Mouse (Mus musculus) lung, postnatal 0 days (tissue): ENCODE measurements around the gene Zbtb25. TPM values are rescaled to one million over a fixed set of nuclear protein-coding genes. Genes with fewer than 3 reads are reported as not detected.

Source experiments
- ATAC-seq: fragments of 200-750 bp; cut with Nextera tagmentation; 2 replicates; pipeline ENCODE4 v1.8.0; 2017; ENCODE audit warnings: moderate library complexity
- DNase-seq: peaks from one replicate; pipeline ENCODE4 v3.0.0-alpha.2; 2016; ENCODE audit warnings: low spot score
- H3K27ac ChIP-seq: fragments of 300-500 bp; sonication (generic); 2 replicates; pipeline ENCODE4 v1.5.1; 2014; ENCODE audit warnings: antibody characterized with exemption, mild to moderate bottlenecking, low read length, mixed read lengths
- H3K27me3 ChIP-seq: fragments of 300-500 bp; sonication (generic); replicated peaks from 2 replicates; pipeline ENCODE4 v1.6.1; 2014; ENCODE audit warnings: low read length, mixed read lengths; ENCODE audit not compliant: insufficient read depth
- H3K36me3 ChIP-seq: fragments of 300-500 bp; sonication (generic); 2 replicates; pipeline ENCODE4 v1.6.1; 2014; ENCODE audit warnings: low read length, mixed read lengths; ENCODE audit not compliant: insufficient read depth
- H3K4me1 ChIP-seq: fragments of 300-500 bp; sonication (generic); 2 replicates; pipeline ENCODE4 v1.6.1; 2014; ENCODE audit warnings: antibody characterized with exemption, low read depth, low read length, mixed read lengths; ENCODE audit not compliant: insufficient read depth
- H3K4me2 ChIP-seq: fragments of 300-500 bp; sonication (generic); replicated peaks from 2 replicates; pipeline ENCODE4 v1.6.1; 2014; ENCODE audit warnings: low read depth, mild to moderate bottlenecking, low read length, moderate library complexity, mixed read lengths
- H3K4me3 ChIP-seq: fragments of 300-500 bp; sonication (generic); 2 replicates; pipeline ENCODE4 v1.5.1; 2014; ENCODE audit warnings: low read depth, low read length
- H3K9ac ChIP-seq: fragments of 300-500 bp; sonication (generic); replicated peaks from 2 replicates; pipeline ENCODE4 v1.6.1; 2014; ENCODE audit warnings: low read depth, mild to moderate bottlenecking
- H3K9me3 ChIP-seq: fragments of 300-500 bp; sonication (generic); 2 replicates; pipeline ENCODE4 v1.6.1; 2016; ENCODE audit warnings: low read length, mixed read lengths
- CTCF ChIP-seq: IDR thresholded peaks from 2 replicates; pipeline ENCODE4 v1.5.1; 2016; ENCODE audit warnings: antibody characterized with exemption, mild to moderate bottlenecking
- EP300 ChIP-seq: IDR thresholded peaks from 2 replicates; pipeline ENCODE4 v1.6.1; 2016; ENCODE audit warnings: antibody characterized with exemption, mild to moderate bottlenecking, control low read depth
- WGBS: fragments of 180-500 bp; shearing (Covaris S2); extraction: QIAGEN DNeasy Blood & Tissue Kit; methylation state at CpG from one replicate; pipeline ENCODE4 v1.1.7; 2014; 5-methylcytosine and 5-hydroxymethylcytosine counted together
- polyA plus RNA-seq: library from polyadenylated mRNA; unstranded; fragments of >200 nt; fragmentation: Nextera tagmentation; extraction: Ambion mirVana; gene quantifications from 2 replicates; pipeline ENCODE4 v1.2.1, GENCODE M21; 2015

Zbtb25 gene
- polyA plus RNA-seq, 1 experiment from 2014 or later, result 7.5 TPM

DNA sequence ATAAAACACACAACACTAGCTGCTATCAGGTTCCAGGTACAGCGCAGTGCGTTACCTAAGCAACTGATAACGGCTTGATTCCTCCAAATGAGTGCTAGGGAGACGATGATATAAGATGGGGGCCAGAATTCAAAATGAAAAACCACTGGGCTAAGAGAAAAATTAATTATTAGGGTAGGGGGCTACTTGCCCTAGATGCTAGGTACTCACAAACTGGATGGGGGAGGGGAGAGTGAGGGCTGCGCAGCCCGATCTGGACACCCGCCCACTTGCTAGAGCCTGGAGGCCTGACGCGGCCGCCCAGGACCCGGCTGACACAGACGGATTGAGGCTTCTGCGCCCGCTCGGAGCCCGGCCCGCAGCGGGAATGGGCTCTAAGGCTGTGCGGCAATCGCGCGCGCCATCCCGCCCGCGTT is 604 bp downstream of the Zbtb25 start:
- Histone ChIP-seq H3K4me2 (peak overlapping the region; percentile 93), H3K4me3 (peak overlapping the region; percentile 97), H3K4me1 (peaks cover 18% of the 10 kb centered on the region; the same call in 1 of the 2 replicates), H3K9ac (peak overlapping the region; percentile 95), H3K27ac (peak overlapping the region; percentile 100), H3K36me3 (no peaks in the 10 kb centered on the region), H3K9me3 (no peaks in the 10 kb centered on the region), H3K27me3 (no peaks in the 10 kb centered on the region)
- ATAC-seq, result peak; percentile 16
- TF ChIP-seq EP300 (no peak), CTCF (no peak)
- DNase-seq, result peak; percentile 67
- WGBS, result under 1% methylated on average over 26 of the region's 26 CpGs

DNA sequence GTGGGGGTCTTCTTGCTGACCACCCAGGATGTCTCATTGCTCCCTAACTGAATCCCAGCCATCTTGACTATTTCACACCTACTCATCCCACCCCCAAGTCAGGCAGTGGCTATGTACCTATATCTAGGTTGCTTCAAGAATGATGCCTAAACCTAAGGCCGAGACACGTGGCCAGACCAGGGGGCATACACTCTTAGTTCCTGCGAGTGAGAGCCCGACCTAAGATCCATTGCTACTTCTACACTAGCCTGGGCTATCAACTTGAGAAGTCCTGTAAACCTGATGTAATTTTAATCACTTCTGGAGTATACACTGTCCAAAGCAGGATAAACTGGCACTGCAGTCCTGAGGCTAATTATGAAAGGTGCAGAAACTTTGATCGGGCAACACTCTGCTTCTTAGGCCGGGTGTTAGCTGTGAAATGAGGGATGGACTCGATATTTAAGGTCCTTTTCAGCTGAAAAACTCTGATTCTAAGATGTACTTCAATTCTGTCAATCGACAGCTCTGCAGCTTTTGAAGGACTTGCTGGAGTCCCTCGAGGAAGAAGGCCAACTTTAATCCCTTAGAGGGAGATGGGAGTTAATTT is 1.1 kb downstream of the Zbtb25 start:
- no peaks in the 10 kb centered on the region for H3K9me3 ChIP-seq
- TF ChIP-seq EP300 (no peak), CTCF (no peak)
- no peaks in the 10 kb centered on the region for H3K36me3 ChIP-seq
- peaks cover 18% of the 10 kb centered on the region; the same call in 1 of the 2 replicates for H3K4me1 ChIP-seq
- no peaks in the 10 kb centered on the region for H3K27me3 ChIP-seq
- peak overlapping the region; percentile 97 for H3K4me3 ChIP-seq
- H3K4me2 ChIP-seq, result peak overlapping the region; percentile 93
- no peak overlapping the region for H3K9ac ChIP-seq
- H3K27ac ChIP-seq, result no peak overlapping the region
- 18% methylated on average over 9 of the region's 9 CpGs for WGBS
- ATAC-seq (no peak), DNase-seq (no peak)

DNA sequence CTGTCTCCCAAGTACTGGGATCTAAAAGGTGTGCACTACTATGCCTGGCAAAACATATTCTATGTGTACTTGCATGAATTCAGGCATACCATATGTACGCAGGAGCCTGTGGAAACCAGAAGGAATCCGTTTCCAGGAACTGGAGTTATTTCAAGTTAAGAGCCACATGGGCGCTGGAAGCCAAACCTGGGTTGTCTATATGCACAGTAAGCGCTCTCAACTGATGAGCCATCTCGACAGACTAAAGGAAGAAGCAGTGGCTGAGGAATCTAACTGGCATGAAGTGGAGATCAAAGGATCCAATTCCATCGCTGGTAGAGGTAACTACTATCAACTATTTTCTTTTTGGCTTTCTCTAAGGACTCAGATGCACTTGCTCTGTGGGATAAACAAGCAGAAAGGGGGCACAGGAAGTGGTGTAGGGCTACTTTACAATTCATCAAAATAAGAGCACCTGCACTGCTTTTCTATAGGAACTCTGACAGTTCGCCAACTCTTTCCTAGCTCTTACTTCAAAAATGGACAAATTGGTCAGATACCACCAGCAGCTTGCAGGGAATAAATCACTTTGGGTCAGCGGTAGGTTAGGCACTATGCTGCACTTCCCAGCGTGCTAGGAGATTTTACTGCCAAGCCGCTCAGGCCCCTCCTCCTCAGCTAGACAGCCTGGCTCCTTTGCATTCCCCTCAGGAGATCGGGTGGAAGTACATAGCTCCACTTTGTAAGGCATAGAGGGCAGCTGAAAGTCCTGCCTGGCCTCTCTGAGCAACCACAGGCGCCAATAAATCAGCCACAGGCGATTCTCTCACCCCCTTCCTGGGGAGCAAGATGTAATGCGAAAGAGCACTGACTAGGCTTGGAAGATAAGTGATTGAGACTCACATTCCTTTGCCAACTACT is 2.1 kb downstream of the Zbtb25 start:
- Histone ChIP-seq H3K27ac (no peak overlapping the region), H3K9me3 (no peaks in the 10 kb centered on the region), H3K4me1 (peaks cover 13% of the 10 kb centered on the region; the same call in 1 of the 2 replicates), H3K9ac (no peak overlapping the region), H3K4me3 (no peak overlapping the region), H3K36me3 (no peaks in the 10 kb centered on the region), H3K27me3 (no peaks in the 10 kb centered on the region), H3K4me2 (no peak overlapping the region; the same call in 1 of the 2 replicates)
- no peak for ATAC-seq
- TF ChIP-seq EP300, result no peak
- no peak for TF ChIP-seq CTCF
- 26% methylated on average over 14 of the region's 14 CpGs for WGBS
- DNase-seq, result peak; percentile 51

DNA sequence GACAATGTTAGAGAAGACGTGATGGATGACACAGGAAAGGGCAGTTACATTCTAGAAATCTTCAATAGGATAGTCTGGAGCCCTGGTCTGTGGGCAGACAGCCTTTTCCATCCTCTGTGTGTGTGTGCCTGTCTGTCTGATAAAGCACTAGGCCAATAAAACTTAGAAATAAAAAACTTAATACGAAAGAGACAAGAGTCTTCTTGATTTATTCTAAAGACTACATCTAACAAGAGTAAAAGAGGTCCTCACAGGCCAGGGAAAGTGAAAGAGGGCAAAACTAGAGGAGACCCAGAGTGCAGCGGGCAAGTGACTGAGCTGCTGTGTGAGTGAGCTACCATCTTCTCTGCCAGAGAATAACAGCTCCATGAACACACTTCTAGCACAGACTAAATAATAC is 3.1 kb downstream of the Zbtb25 start:
- no peak for ATAC-seq
- TF ChIP-seq CTCF, result no peak
- no peak for TF ChIP-seq EP300

DNA sequence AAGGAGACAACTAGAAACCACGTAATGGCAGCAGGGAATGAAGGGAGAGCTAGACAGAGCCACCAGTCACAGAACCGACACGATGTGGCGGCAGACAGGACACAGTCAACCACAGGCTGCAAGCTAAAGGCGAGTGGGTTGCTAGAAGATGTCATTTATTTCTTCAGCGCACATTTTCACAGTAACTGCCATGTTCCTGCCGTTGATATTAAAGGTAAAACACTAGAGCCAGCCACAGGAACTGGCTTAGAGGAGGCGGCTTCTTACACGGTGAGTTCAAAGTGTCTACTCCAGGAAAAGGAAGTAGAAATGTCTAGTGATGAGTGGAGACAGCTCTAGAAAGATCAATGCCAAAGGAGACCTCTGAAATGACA is 7.1 kb downstream of the Zbtb25 start:
- 61% methylated on average over 9 of the region's 9 CpGs for WGBS
- DNase-seq, result no peak
- H3K4me2 ChIP-seq, result no peak overlapping the region
- TF ChIP-seq CTCF (no peak), EP300 (no peak)
- ATAC-seq, result no peak
- H3K4me1 ChIP-seq, result peaks cover under 1% of the 10 kb centered on the region; the same call in 1 of the 2 replicates
- H3K27me3 ChIP-seq, result no peaks in the 10 kb centered on the region
- no peak overlapping the region for H3K9ac ChIP-seq
- no peak overlapping the region for H3K27ac ChIP-seq
- H3K4me3 ChIP-seq, result no peak overlapping the region
- H3K9me3 ChIP-seq, result no peaks in the 10 kb centered on the region
- H3K36me3 ChIP-seq, result no peaks in the 10 kb centered on the region

More for the DNA sequence above, 3.1 kb downstream of the Zbtb25 start:
- Histone ChIP-seq H3K4me1 (peaks cover 4% of the 10 kb centered on the region; the same call in 1 of the 2 replicates), H3K27me3 (no peaks in the 10 kb centered on the region), H3K9me3 (no peaks in the 10 kb centered on the region), H3K27ac (no peak overlapping the region), H3K4me3 (no peak overlapping the region), H3K36me3 (no peaks in the 10 kb centered on the region), H3K9ac (no peak overlapping the region), H3K4me2 (no peak overlapping the region)
- DNase-seq, result no peak
- WGBS, result 77% methylated on average over 3 of the region's 3 CpGs
